Mouse (Mus musculus): ENCODE measurements around the gene Matn3.

The Matn3 gene

DNA sequence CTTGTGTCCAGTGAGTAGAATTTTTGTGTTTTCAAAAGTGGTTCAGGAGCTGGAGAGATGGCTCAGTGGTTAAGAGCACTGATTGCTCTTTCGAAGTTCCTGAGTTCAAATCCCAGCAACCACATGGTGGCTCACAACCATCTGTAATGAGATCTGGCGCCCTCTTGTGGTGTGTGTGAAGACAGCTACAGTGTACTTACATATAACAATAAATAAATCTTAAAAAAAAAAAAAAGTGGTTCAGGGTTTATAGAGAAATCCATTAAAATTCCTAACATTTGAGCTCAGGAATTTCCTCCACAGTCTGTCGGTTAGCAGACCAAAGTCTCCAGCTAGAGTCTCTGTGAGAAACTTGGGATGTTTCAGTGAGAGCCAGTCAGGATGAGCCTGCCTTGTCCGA lies 11.5 kb upstream of the Matn3 start:
- peak; percentile 50 for DNase-seq (ENCODE audit: low spot score)

DNA sequence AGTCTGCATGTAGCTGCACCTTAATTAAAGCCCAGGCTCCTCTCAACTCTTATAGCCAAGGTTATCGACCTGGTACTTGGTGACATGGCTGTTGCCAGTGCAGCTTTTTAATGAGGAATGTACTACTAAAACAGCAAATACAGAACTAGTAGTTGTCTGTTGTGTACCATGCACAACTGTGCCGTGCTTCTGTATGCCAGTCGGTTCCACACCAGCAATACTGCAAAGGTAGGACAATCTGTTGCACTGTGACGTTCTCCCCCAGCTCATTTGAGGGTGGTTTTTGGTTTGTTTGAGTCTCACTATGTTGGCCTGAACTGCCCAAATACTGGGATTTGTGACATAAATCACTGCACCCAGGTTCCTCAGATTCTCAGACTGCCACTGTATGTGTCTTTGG lies 8.2 kb upstream of the Matn3 start:
- no peak for DNase-seq (ENCODE audit: low spot score)

DNA sequence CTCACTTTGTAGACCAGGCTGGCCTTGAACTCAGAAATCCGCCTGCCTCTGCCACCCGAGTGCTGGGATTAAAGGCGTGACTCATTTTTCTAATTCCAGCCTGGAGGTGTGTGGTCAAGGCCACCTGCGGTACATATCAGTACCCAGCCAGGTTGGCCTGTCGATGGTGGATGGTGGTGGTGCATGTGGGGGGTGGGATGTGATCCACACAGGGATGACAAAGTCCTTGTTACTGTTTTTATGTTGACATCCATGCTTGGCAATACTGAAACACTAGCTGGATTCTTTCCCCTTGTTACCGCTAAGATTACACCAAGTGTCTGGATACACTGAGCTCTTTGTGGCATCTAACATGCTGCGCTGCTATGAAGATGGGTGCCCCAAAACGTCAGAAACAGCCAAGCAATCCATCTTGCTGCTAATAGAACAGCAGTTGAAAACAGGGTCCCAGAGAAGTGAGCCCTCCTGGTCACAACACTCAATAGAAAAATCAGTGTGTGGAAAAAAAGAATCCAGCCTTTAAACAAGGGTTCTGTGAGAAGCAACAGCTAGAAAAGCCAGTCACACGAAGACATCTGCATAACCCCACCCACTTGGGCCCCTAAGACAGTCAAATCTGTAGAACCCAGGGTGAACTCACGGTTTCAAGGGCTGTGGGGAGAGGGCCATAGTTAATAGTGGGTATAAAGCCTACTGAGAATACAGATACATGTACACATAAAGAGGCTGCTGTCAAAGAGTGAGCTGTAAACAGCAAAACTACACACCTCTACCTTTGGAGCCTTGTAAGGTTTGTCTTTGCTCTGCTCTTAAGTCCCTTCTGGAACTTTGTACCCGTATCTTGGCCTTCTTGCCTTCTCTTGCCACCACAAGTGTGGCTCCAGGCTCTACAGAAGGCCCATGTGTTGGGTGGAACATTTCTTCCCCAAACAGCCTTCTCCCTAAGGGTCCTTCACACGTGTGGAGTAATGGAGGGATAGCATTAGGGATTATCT lies 7.4 kb upstream of the Matn3 start:
- DNase-seq (ENCODE audit: low spot score) = no peak

DNA sequence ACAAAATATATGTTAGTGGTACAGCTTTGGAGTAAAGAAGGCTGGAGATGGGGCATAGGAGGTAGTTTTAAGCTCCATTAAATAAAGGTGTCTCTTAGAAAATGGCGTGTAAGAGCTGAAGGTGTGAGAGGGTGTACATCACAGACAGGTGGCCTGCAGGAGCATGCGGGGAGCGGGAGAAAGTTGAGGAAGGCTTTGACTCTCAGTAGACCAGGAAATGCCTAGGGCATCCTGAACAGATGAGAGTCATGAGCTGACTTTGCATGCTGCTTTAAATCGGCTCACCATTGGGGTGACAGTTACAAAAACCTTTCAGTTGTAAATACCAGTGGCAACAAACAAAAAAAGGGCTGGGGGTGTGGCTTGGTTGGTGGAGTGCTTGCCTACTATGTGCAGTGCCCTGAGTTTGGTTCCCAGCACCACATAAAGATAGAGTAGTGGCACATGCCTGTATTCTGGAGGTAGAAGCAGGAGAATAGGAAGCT lies 6.6 kb upstream of the Matn3 start:
- no peak for DNase-seq (ENCODE audit: low spot score)

DNA sequence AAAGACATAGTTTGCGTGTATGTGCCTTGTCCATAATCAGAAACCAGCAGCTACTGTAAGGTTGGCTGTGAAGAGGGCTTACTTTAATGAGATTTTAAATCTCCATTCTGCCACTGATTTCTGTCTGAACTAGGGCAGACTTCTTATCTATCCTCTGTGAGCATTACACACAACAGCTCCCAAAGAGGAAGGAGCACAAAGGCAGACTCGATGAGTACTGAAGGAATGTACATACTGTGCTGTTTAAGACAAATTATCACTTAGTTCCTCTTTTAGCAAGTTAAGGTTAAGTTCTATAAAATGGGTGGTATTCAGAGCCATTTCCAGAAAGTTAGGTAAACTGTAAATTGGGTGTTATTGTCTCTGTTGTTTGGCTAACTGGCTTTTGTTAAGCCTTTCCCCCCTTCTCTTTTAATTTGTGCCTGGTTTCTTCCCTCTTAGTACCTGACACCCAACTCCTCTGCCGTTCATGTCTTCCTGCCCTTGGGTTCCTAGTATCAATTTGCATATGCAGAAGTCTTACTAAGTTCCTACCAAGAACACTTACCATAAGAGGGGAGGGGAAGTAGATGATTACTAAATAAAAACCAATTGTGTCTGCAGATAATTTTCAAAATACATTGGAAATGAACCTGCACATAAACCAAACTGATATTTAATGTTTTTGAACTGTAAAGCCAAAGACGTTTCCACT lies 5.9 kb upstream of the Matn3 start:
- no peak for DNase-seq (ENCODE audit: low spot score)

DNA sequence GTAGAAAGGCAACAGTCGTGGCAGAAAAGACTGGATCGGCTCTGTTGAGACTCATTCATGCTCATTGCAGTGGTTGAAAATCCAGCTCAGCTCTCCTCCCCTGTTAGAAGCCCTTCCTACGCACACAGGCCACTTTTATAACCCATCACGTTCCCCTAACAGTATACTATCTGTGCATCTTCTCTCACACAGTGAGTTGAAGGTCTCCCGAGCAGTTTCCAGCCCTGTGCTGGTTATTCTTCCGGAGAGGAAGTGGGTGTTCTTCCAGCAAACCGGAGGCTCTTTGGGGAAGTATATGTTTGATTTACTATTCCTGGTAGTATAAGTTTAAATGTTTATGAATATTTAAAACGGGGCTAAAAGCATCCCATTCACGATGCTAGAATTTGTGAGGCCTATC lies 566 bp upstream of the Matn3 start:
- no peak for DNase-seq (ENCODE audit: low spot score)

DNA sequence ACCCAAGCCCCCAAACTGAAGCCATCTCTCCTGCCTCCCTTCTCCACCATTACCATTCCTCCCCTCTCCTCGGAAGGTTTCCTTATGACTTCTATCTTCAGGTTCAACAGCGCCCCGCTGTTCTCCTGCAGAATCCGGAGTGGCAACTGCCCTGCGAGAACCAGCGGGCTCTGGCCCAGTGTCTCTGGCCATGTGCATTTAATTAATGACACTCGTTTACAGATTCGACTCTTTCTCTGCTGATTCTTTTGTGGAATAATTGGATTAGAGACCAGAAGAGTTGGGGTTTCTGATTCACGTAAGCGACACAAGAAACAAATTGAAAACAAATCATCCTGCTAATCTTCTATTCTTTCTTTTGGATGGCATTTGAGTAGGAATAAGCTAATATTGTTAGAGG lies 5.4 kb downstream of the Matn3 start:
- no peak for DNase-seq (ENCODE audit: low spot score)

DNA sequence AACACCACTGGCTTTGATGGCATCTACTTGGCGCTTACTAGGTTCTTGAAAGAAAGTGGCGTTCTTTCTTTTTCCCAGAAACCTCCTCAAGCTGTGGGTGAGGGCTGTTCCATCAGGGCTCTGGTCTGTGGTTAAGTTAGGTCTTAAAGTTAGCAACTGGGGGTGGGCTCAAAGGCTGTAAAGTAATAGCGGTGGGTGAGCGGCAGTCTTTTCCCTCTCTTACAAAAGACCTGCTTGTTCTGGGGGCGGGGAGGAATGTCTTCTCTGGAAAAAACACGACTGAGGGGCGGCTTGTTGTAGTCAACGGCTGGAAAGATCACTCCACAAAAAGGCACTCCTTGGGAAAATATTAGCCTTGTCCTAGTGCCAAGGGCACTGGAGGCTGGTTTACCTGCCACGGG lies 6.4 kb downstream of the Matn3 start:
- DNase-seq (ENCODE audit: low spot score) = no peak

DNA sequence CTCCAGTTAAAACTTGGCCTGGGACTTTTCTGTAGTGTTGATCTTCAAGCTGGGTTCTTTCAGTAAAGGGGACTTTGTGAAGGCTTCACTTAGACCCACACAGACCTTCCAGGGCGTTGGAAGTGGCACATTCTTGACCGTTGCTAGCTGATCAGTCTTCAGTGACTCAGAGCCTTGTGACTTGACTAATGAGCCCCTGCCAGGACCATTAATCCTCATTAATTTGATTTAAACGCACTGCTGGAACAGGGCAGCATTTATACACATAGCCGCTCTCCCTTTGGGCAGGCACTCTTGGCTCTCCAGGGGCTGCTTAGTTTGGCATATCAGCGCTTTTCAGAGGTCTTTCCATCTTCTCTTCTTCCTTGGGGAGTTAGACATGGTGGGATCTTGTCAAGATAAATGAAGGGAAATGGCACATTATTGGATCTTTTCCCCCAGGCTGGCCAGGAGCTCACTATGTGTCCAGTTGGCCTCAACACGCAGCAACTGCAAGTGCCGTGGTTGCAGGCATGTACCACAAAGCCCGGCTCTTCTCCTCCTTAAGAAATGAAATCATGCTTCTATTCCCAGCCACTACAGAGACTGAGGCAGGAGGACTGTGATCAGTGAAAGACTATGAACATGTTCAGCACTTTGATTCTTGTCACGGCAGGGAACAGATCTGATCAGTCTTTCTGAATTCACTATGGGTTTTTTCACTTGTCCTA lies 14.0 kb downstream of the Matn3 start:
- no peak for DNase-seq (ENCODE audit: low spot score)

DNA sequence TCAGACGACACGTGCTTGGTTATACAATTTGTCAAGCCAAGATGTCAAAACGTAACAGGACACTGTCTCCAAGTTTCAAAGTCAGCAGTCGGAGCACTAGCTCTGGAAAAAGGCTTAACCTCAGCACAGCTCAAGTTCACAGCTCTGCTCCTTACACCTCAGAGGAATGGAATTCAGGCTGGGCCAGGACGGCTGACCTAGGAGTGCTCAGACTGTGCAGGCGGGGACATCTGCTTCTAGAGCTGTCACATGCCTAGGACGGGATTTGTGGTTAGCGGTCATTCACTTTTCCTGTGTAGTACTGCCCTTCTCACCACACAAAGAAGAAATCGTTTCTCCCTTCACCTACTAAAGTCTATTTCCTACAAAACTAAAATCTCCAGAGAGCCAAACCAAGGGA lies 22.1 kb downstream of the Matn3 start:
- DNase-seq (ENCODE audit: low spot score) = peak; percentile 69

DNA sequence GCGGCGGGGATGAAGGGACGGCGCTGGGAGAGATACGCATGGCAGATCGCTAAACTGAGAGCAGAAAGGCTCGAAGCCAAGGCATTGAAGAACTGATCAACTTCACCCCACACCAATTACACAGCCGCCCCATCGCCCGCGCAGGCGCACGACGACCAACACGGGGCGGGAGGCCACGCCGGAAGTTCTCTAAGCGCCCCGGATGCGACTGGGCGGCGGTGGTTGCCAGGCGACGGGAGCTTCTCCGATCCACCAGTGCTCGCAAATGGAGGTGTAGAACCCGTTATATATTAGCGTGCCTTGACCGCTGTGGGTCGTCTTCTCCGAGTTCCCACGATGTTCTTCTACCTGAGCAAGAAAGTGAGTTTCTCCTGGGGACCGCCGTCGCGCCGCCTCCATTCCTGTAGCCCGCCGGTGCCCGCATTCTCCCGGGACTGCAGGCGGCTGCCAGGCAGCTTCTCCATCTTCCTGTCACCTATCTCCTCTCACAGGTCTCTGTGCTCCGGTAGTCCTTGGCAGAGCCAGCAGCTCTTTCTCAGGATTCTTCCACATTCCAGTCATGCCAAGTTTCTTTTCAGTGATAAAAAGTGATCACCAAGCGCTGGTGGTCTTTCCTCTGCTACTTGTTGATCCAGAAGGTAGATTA lies 26.2 kb downstream of the Matn3 start, which contains the start of gene Wdr35:
Wdr35 (plus strand) TSS at position 73 of the 646 bp plus-strand sequence.
- DNase-seq (ENCODE audit: low spot score) = peak; percentile 87

DNA sequence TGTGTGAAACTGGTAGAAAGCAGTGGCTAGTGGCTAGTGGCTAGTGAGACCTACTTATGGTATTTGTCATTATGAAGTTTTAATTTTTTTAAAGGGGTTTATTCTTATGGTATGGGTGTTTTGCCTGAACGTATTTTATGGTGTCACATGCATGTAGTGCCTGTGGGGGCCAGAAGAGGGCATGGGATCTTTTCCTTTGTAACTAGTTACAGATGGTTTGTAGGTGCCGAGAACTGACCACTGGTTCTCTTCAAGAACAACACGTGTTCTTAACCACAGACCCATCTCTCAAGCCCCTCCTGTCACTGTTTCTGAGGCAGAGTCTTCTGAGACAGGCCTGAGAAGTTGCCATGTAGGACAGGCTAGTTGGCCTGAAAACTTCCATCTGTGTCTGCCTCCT lies 27.3 kb downstream of the Matn3 start:
- no peak for DNase-seq (ENCODE audit: low spot score)

DNA sequence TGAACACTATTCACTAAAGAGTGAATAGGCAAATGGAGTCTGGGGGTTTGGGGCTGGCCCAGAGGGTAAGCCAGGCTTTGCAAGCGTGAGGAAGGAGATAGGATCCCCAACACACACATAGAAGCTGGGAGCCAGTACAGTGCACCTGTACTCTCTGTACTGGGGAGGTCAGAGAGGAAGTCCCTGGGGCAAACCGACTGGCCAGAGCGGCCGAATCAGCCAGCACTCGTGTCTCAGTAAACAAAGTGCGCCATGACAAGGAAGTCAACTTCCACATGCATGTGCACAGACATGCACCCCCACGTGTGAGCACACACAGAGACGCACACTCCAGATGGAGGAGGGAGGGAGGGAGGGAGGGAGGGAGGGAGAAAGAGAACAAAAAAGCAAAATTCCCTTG lies 45.5 kb downstream of the Matn3 start:
- no peak for DNase-seq (ENCODE audit: low spot score)

DNA sequence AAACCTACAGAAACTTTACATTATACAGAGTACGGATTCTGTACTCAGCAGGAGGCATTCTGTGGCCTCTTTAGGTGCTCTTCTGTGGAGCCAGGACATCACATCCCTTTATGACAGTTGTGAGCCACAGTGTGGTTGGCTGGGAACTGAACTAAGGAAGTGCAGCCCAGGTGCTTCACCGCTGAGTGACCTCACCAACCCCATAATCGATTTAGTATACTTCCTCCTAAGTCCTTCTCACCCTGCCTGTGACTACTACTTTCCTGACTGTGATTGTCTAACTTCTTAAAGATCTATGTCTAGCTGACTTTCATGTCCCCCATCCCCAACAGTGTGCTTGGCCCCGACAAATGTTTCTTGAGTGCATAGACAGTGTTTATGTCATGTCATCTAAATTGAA lies 50.6 kb downstream of the Matn3 start:
- DNase-seq (ENCODE audit: low spot score) = no peak

DNA sequence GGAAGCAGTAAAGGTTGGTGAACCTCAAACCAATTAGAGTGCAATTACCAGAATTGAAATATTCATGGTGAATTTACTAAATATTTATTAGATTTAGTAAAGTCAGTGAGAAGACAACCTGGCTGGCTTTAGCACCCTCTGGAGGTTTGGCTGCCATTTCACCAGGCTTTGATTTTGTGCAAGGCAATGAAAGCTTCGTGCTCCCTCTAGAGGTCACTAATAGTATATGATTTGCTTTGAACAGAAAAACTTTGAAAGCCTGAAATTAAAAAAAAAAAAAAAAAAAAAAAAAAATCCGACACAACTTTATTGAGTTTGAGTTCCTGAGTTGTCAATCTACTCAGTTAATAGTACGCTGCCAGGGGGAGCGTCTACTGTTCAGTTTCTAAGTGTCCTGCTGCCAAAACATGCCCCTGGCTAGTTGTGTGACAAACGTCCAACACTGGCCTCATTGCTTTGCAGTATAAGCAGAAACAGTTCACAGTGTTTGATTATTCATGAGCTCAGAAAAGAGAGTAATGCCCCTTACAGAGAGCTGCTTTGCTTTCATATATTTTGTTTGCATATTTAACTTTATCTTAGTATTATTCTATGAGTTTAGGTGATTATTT lies 54.4 kb downstream of the Matn3 start:
- DNase-seq (ENCODE audit: low spot score) = peak; percentile 92

DNA sequence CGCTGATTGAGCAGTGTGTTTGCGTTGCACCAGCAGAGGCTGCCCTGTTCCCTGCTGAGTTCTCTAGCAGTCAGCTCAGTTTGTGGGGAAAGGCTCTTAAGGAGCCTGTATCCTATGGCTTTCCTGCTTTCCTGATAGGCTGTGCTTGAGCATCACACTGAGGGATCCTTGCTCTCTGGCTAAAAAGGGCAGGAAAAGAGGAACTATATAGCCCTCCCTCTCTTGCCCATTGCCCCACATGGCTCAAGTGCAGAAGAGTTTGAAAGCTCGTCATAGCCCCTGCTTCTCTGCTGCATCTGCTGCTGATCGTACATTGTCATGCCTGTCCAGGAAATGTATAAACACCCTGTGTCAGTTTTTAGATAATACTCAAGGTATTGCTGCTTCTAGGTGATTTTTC lies 59.4 kb downstream of the Matn3 start:
- no peak for DNase-seq (ENCODE audit: low spot score)

DNA sequence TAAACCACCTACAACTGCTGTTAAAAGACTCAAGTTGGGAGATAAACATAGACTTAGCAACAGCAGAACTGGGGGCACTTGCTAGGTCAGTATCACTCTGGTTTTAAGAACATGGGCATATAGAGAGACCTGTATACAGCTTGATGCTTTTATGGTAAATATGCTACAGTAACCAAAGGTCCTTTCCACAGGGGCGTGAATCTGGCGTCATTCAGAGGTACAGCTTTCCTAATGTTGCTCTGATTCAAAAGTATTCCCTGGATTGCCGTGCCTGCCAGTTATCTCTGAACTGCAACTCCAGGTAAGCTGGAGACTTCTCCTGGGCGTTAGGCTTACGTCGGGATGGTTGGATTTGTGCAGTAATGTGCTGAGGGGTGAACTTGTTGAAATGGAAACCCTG lies 60.1 kb downstream of the Matn3 start:
- DNase-seq (ENCODE audit: low spot score) = no peak

DNA sequence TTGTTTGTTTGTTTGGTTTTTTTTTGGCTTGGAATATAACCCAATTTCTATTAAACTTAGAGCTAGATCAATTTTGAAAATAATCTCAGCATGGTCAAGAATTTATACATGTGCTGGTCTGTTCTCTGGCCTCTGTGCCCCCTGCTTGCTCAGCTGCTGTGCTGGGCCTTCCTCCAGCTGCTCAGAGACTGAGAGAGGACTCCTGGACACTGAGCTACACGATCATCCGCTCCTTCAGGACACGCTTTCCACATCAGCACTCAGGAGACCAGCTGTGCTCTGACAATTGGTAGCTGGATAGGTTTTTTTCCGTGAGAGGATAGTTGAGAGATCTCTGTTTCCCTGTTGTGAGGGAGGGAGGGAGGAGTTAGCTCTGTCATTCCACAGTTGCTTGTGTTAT lies 62.6 kb downstream of the Matn3 start:
- no peak for DNase-seq (ENCODE audit: low spot score)

DNA sequence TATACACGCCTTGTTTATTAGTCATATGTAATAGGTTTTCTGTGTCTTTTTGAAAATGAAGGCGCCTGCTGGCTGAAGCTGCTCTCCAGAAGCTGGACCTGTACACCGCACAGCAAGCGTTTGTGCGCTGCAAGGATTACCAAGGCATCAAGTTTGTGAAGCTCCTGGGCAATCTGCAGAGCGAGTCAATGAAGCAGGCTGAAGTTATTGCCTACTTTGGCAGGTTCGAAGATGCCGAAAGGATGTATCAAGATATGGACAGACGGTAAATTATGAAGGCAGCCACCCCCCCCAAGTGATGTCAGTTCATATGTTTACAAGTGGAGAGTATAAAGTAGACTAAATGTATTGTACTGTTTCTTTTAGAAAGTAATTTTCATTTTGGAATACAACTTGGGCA lies 68.6 kb downstream of the Matn3 start:
- DNase-seq (ENCODE audit: low spot score) = no peak

DNA sequence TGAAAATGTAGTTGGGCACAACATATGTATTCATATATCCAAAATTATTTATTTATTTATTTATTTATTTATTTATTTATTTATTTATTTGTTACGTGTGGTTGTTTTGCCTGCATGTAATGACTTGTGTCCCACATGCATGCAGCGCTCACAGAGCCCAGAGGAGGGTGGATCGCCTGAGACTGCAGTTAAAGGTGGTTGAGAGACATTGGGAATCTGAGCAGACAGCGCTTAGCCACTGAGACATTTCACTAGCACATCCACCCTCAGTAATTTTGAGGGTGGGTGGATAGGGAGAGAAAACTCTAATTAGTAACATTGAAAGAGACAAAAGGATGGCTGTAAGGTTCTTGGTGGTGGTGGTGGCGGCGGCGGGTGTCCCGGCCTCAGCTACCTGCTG lies 72.7 kb downstream of the Matn3 start:
- no peak for DNase-seq (ENCODE audit: low spot score)

DNA sequence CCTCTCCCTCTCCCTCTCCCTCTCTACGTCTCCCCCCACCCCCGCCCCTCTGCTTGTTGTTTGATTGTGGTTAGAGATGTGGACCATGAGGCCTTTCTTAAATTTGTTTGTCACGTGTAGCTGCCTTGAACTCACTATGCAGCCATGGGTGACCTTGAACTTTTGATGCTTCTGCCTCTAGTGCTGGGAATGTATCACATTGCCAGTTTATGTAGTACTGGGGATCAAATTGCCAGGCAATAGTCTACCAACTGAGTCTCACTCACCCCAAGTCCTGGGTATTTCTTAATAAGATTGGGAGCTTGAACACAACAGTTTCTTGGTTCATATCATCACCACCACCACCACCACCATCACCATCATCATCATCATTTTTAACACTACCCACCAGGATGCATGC lies 73.3 kb downstream of the Matn3 start:
- no peak for DNase-seq (ENCODE audit: low spot score)

Data from adipocyte (in vitro differentiated cells).